Mouse (Mus musculus) C2C12 (cell line): Measurements from ENCODE around the gene Gm28635.

ENCODE experiments used
- CEBPB ChIP-seq: IDR thresholded peaks from one replicate; pipeline ENCODE4 v1.6.1; 2011; ENCODE audit warnings: low read depth, mild to moderate bottlenecking, control low read depth, moderate library complexity
- CTCF ChIP-seq: IDR thresholded peaks from one replicate; pipeline ENCODE4 v1.5.1; 2011; ENCODE audit not compliant: control insufficient read depth, insufficient read depth, insufficient read length
- MAX ChIP-seq: IDR thresholded peaks from one replicate; pipeline ENCODE4 v1.6.1; 2011; ENCODE audit warnings: mild to moderate bottlenecking, control low read depth
- USF1 ChIP-seq: IDR thresholded peaks from one replicate; pipeline ENCODE4 v1.6.1; 2011; ENCODE audit warnings: low read depth, mild to moderate bottlenecking, control low read depth, moderate library complexity

DNA sequence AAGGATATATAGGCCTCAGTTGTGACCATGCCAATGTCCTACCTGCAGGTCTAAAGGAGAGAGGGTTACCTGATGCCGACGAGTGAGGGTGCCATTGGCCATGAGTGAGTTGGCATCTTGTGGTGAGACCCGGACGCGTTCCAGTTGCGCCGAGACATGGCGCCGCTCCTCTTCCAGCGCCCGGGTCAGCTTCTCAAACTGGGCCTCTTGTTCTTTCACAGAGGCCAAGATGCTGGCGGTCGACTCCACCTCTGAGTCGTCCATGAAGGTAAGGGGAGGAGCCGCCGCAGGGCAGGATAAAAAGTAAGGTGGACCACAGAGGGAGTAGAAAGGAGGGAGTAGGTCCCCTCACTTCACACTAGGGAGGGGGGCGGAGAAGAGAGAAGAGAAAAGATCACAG lies 53.6 kb downstream of the Gm28635 start:
- no peak for TF ChIP-seq USF1
- TF ChIP-seq CTCF, result no peak
- TF ChIP-seq MAX, result no peak
- TF ChIP-seq CEBPB, result no peak
